Mouse (Mus musculus): ENCODE results near the gene Olfr1532-ps1. TPM values are rescaled to one million over a fixed set of nuclear protein-coding genes. Genes with fewer than 3 reads are reported as not detected.
"Not testable (repeated sequence)": the region's sequence is repeated elsewhere in the genome, so short reads cannot be mapped to it uniquely, and the experiment has no call there.

The Olfr1532-ps1 gene
- polyA plus RNA-seq (2014; fragmentation: Nextera tagmentation; extraction: Ambion mirVana) = not detected in 2 replicates

DNA sequence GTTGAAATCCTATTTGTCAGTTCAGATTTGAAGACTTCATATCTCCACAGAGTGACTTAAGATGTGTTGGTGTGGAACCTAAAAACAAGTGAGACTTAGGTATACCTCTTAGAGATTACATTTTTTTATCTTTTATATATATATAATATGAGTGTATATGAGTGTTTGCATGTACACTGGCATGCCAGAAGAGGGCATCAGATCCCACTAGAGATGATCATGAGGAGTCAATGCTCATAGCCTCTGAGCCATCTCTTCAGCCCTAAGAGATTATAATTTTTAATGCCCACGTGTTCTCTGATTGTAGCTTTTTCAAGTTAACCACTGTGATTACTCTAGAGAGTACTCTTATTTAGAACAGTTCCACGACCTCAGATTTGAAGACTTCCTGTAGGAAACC, at the start of gene Olfr1532-ps1:
Gene Olfr1532-ps1 (plus strand): TSS at position 326 of the 400 bp plus-strand sequence.
- H3K9ac ChIP-seq (replicated peaks; ENCODE audit: low read length) = no peak within 1 kb of the TSS
- no peak within 1 kb of the TSS for H3K27ac ChIP-seq (replicated peaks; ENCODE audit: low read depth, low read length)
- ATAC-seq (replicated peaks; ENCODE audit: insufficient number of reproducible peaks, low FRiP score, low TSS enrichment, low read depth) (no peak), DNase-seq (ENCODE audit: low spot score) (no peak)
- H3K4me3 ChIP-seq (ENCODE audit: low read depth, low read length) = no peak within 1 kb of the TSS
- no peaks in the 10 kb centered on the region for H3K27me3 ChIP-seq (ENCODE audit: control insufficient read depth, insufficient read depth, low read length)
- no peaks in the 10 kb centered on the region for H3K9me3 ChIP-seq (replicated peaks; ENCODE audit: control insufficient read depth, low read length)
- WGBS = 63% methylated on average over 2 of the region's 2 CpGs
- no peak within 1 kb of the TSS for H3K4me2 ChIP-seq (ENCODE audit: low read depth, low read length)
- H3K36me3 ChIP-seq (replicated peaks; ENCODE audit: control insufficient read depth, insufficient read depth, low read depth, low read length) = no peaks in the 10 kb centered on the region
- H3K4me1 ChIP-seq (ENCODE audit: control insufficient read depth, insufficient read depth, low read length) = no peaks in the 10 kb centered on the region

DNA sequence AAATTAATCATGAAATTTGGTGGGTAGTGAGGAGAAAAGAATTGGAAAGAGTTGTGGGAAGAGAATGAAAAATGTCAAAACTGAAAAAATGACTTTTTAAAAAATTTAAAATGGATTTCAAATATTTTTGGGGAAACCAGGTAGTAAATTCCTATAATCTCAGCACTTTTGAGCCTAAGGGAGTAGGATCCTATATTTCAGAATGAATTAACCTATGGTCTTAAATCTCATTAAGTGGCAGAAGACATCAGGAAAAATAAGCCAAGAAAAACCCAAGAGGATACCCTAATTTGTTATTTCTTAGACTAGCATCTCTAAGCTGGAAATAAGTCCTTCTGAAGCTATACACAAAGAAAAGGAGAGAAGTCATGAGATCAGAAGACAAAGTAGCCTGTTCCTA, 44.9 kb upstream of the Olfr1532-ps1 start, which contains the start of gene Olfr704:
Gene Olfr704 (plus strand): TSS at position 301 of the 400 bp plus-strand sequence.
- Histone ChIP-seq H3K9me3 (replicated peaks; ENCODE audit: control insufficient read depth, low read length) (no peaks in the 10 kb centered on the region), H3K4me2 (ENCODE audit: low read depth, low read length) (no peak within 1 kb of the TSS), H3K27me3 (ENCODE audit: control insufficient read depth, insufficient read depth, low read length) (no peaks in the 10 kb centered on the region), H3K9ac (replicated peaks; ENCODE audit: low read length) (no peak within 1 kb of the TSS), H3K36me3 (replicated peaks; ENCODE audit: control insufficient read depth, insufficient read depth, low read depth, low read length) (no peaks in the 10 kb centered on the region), H3K4me3 (ENCODE audit: low read depth, low read length) (no peak within 1 kb of the TSS), H3K4me1 (ENCODE audit: control insufficient read depth, insufficient read depth, low read length) (no peaks in the 10 kb centered on the region), H3K27ac (replicated peaks; ENCODE audit: low read depth, low read length) (no peak within 1 kb of the TSS)
- DNase-seq (ENCODE audit: low spot score) (no peak), ATAC-seq (replicated peaks; ENCODE audit: insufficient number of reproducible peaks, low FRiP score, low TSS enrichment, low read depth) (no peak)

DNA sequence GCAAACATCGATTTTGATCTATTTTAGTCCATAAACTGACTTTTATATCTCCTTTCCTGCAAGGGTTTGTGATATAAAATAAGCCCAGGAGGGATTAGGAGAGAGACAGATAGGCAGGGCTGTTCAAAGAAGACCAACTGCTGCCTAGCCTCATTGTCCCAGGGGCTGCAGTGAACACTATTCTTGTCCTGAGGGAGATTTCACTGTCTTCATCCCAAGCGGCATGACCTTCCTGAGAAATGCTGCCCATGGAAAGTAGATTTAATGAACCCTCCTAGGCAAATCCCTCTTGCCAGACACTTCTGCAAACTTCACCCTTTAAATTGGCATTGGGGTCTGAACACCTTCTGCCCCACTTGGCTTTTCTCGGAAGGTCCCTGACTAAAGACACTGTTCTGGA, 31.0 kb upstream of the Olfr1532-ps1 start, which contains the start of gene Olfr705:
Gene Olfr705 (minus strand): TSS at position 101 of the 400 bp plus-strand sequence.
- no peaks in the 10 kb centered on the region for H3K4me1 ChIP-seq (ENCODE audit: control insufficient read depth, insufficient read depth, low read length)
- H3K9me3 ChIP-seq (replicated peaks; ENCODE audit: control insufficient read depth, low read length) = no peaks in the 10 kb centered on the region
- H3K9ac ChIP-seq (replicated peaks; ENCODE audit: low read length) = no peak within 1 kb of the TSS
- no peaks in the 10 kb centered on the region for H3K27me3 ChIP-seq (ENCODE audit: control insufficient read depth, insufficient read depth, low read length)
- ATAC-seq (replicated peaks; ENCODE audit: insufficient number of reproducible peaks, low FRiP score, low TSS enrichment, low read depth) = no peak
- no peak for DNase-seq (ENCODE audit: low spot score)
- H3K27ac ChIP-seq (replicated peaks; ENCODE audit: low read depth, low read length) = no peak within 1 kb of the TSS
- WGBS = 84% methylated on average over 3 of the region's 3 CpGs
- no peak within 1 kb of the TSS for H3K4me2 ChIP-seq (ENCODE audit: low read depth, low read length)
- no peak within 1 kb of the TSS for H3K4me3 ChIP-seq (ENCODE audit: low read depth, low read length)
- no peaks in the 10 kb centered on the region for H3K36me3 ChIP-seq (replicated peaks; ENCODE audit: control insufficient read depth, insufficient read depth, low read depth, low read length)

DNA sequence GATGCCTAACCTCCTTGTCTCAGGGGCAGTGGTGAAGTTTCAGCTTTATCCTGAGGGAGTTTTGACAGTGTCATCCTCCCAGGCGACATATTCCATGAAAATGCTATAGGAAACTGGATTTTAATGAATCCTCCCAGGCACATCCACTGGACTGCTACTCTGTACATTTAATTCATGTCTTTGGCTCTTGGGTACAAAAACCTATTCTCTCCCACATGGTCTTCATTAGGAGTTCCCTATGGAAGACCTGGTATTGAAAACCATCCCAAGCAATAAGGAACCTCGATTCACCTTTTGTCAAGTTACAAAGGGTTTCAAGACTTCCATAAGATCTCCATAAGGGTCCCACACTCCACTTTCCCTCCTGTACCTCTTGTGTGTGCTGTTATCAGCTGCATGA, 19.7 kb upstream of the Olfr1532-ps1 start, which contains the start of gene Olfr706:
Gene Olfr706 (minus strand): TSS at position 101 of the 400 bp plus-strand sequence.
- DNase-seq (ENCODE audit: low spot score) = no peak
- H3K9me3 ChIP-seq (replicated peaks; ENCODE audit: control insufficient read depth, low read length) = no peaks in the 10 kb centered on the region
- H3K4me2 ChIP-seq (ENCODE audit: low read depth, low read length) = no peak within 1 kb of the TSS
- no peak within 1 kb of the TSS for H3K9ac ChIP-seq (replicated peaks; ENCODE audit: low read length)
- H3K27ac ChIP-seq (replicated peaks; ENCODE audit: low read depth, low read length) = no peak within 1 kb of the TSS
- ATAC-seq (replicated peaks; ENCODE audit: insufficient number of reproducible peaks, low FRiP score, low TSS enrichment, low read depth) = no peak
- 77% methylated on average over 2 of the region's 2 CpGs for WGBS
- H3K4me3 ChIP-seq (ENCODE audit: low read depth, low read length) = no peak within 1 kb of the TSS
- no peaks in the 10 kb centered on the region for H3K4me1 ChIP-seq (ENCODE audit: control insufficient read depth, insufficient read depth, low read length)
- no peaks in the 10 kb centered on the region for H3K36me3 ChIP-seq (replicated peaks; ENCODE audit: control insufficient read depth, insufficient read depth, low read depth, low read length)
- no peaks in the 10 kb centered on the region for H3K27me3 ChIP-seq (ENCODE audit: control insufficient read depth, insufficient read depth, low read length)

DNA sequence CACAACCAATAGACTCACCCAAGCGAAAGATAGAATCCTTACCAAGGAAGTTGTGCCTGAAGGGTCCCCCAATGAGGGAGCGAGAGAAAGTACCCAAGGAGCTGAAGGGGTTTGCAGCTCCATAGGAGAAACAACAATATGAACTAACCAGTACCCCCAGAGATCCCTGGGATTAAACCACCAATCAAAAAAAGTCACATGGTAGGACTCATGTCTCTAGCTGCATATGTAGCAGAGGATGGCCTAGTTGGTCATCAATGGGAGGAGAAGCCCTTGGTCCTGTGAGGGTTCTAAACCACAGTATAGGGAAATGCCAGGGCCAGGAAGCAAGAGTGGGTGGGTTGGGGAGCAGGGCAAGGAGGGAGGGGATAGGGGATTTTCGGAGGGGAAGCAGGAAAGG, 6.7 kb upstream of the Olfr1532-ps1 start, which contains the start of gene Olfr707:
Gene Olfr707 (minus strand): TSS at position 101 of the 400 bp plus-strand sequence.
- not testable (repeated sequence) for DNase-seq (ENCODE audit: low spot score); H3K9me3 ChIP-seq (replicated peaks; ENCODE audit: control insufficient read depth, low read length); H3K4me2 ChIP-seq (ENCODE audit: low read depth, low read length); H3K27ac ChIP-seq (replicated peaks; ENCODE audit: low read depth, low read length); H3K4me3 ChIP-seq (ENCODE audit: low read depth, low read length); H3K36me3 ChIP-seq (replicated peaks; ENCODE audit: control insufficient read depth, insufficient read depth, low read depth, low read length); H3K9ac ChIP-seq (replicated peaks; ENCODE audit: low read length); H3K4me1 ChIP-seq (ENCODE audit: control insufficient read depth, insufficient read depth, low read length); ATAC-seq (replicated peaks; ENCODE audit: insufficient number of reproducible peaks, low FRiP score, low TSS enrichment, low read depth); H3K27me3 ChIP-seq (ENCODE audit: control insufficient read depth, insufficient read depth, low read length)
- WGBS = 71% methylated on average over 3 of the region's 3 CpGs

DNA sequence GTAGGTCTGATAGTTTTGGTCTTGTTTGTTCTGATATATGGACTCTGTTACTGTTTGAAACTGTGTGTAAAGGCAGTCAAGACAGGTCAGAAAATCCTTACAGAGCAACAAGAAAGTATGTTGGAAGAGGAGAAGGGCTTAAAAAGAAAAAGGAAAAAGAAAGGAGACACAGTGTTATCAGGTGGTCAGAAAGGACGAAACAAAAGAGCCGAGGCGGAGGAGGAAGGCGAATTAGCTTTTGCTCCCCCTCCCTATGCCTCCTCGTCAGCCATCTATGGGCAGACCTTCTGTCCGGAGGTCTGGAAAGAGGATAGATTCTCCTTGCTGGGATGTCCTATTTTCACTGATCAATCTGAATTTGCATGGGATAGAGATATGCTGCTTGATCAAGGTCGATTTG, 13.2 kb downstream of the Olfr1532-ps1 start:
- H3K4me2 ChIP-seq (ENCODE audit: low read depth, low read length); H3K27ac ChIP-seq (replicated peaks; ENCODE audit: low read depth, low read length); H3K27me3 ChIP-seq (ENCODE audit: control insufficient read depth, insufficient read depth, low read length); H3K36me3 ChIP-seq (replicated peaks; ENCODE audit: control insufficient read depth, insufficient read depth, low read depth, low read length); H3K9me3 ChIP-seq (replicated peaks; ENCODE audit: control insufficient read depth, low read length); H3K4me3 ChIP-seq (ENCODE audit: low read depth, low read length); DNase-seq (ENCODE audit: low spot score); ATAC-seq (replicated peaks; ENCODE audit: insufficient number of reproducible peaks, low FRiP score, low TSS enrichment, low read depth); H3K4me1 ChIP-seq (ENCODE audit: control insufficient read depth, insufficient read depth, low read length); H3K9ac ChIP-seq (replicated peaks; ENCODE audit: low read length): not testable (repeated sequence)
- 95% methylated on average over 6 of the region's 7 CpGs for WGBS

DNA sequence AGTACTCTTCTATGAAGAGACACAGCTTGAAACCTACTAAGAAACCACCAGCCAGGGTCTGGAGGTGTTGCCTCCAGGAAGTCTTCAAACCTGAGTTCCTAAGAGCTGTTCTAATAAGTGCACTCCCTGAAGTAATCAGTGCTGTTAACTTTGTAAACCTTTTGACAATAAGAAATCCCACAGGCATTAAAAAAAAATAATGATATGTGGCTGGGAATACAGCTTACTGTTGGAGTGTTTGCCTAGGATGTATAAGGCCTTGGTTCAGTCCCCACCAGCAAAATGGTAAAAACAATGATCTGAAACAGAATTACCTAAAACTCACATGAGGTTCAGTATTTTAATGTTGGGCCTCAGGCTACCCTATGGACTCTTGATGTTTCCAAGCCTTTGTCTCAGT, 24.3 kb downstream of the Olfr1532-ps1 start, which contains the start of gene Olfr709-ps1:
Gene Olfr709-ps1 (minus strand): TSS at position 101 of the 400 bp plus-strand sequence.
- Histone ChIP-seq H3K4me2 (ENCODE audit: low read depth, low read length) (no peak within 1 kb of the TSS), H3K27me3 (ENCODE audit: control insufficient read depth, insufficient read depth, low read length) (no peaks in the 10 kb centered on the region), H3K36me3 (replicated peaks; ENCODE audit: control insufficient read depth, insufficient read depth, low read depth, low read length) (no peaks in the 10 kb centered on the region), H3K9me3 (replicated peaks; ENCODE audit: control insufficient read depth, low read length) (no peaks in the 10 kb centered on the region), H3K9ac (replicated peaks; ENCODE audit: low read length) (no peak within 1 kb of the TSS), H3K27ac (replicated peaks; ENCODE audit: low read depth, low read length) (no peak within 1 kb of the TSS), H3K4me3 (ENCODE audit: low read depth, low read length) (no peak within 1 kb of the TSS), H3K4me1 (ENCODE audit: control insufficient read depth, insufficient read depth, low read length) (no peaks in the 10 kb centered on the region)
- ATAC-seq (replicated peaks; ENCODE audit: insufficient number of reproducible peaks, low FRiP score, low TSS enrichment, low read depth) (no peak), DNase-seq (ENCODE audit: low spot score) (no peak)

DNA sequence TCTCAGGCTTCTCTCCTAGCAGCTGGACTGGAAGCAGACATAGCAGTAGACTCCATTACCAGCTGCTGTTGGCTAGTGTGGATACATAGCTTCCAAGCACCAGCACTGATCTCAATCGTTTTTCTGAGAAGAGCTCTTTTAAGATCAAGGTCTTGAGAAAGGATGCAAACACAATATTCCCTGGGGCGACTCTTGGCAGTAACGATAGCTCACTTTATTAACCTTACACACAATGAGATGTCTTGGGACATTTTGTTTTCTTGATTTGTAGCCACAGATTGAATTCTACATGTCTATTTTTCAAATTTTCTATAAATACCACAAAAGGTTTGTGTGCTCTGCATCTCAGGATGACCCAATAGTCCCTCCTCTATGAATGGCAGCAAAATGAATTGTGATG, 40.4 kb downstream of the Olfr1532-ps1 start, which contains the start of gene Olfr710:
Gene Olfr710 (minus strand): TSS at position 101 of the 400 bp plus-strand sequence.
- no peaks in the 10 kb centered on the region for H3K9me3 ChIP-seq (replicated peaks; ENCODE audit: control insufficient read depth, low read length)
- 69% methylated on average over 3 of the region's 3 CpGs for WGBS
- DNase-seq (ENCODE audit: low spot score) (no peak), ATAC-seq (replicated peaks; ENCODE audit: insufficient number of reproducible peaks, low FRiP score, low TSS enrichment, low read depth) (no peak)
- no peaks in the 10 kb centered on the region for H3K36me3 ChIP-seq (replicated peaks; ENCODE audit: control insufficient read depth, insufficient read depth, low read depth, low read length)
- no peak within 1 kb of the TSS for H3K27ac ChIP-seq (replicated peaks; ENCODE audit: low read depth, low read length)
- no peaks in the 10 kb centered on the region for H3K4me1 ChIP-seq (ENCODE audit: control insufficient read depth, insufficient read depth, low read length)
- no peak within 1 kb of the TSS for H3K4me3 ChIP-seq (ENCODE audit: low read depth, low read length)
- H3K9ac ChIP-seq (replicated peaks; ENCODE audit: low read length) = no peak within 1 kb of the TSS
- H3K27me3 ChIP-seq (ENCODE audit: control insufficient read depth, insufficient read depth, low read length) = no peaks in the 10 kb centered on the region
- no peak within 1 kb of the TSS for H3K4me2 ChIP-seq (ENCODE audit: low read depth, low read length)
